Mouse (Mus musculus) MEL (cell line): ENCODE measurements at regions not wholly inside any gene's neighbourhood (a gene's known extent, or its start where the extent isn't known, plus 50 kb on each side); places are given as distances from the start of the nearest gene placed in this dataset.

Experiments
- DNase-seq: peaks from one replicate; pipeline ENCODE4 v3.0.0; 2011; ENCODE audit warnings: low read depth, low spot score
- H3K27ac ChIP-seq: 2 replicates; pipeline ENCODE4 v1.5.1; 2012; ENCODE audit warnings: low read depth, mild to moderate bottlenecking, control low read depth, low read length, moderate library complexity; ENCODE audit not compliant: control insufficient read depth
- H3K27me3 ChIP-seq, 2 experiments: fragments of 150-350 bp in 1 of 2; sonication (generic) in 1 of 2; 2 replicates each; pipeline ENCODE4 v1.6.1; 2012; ENCODE audit warnings: low read length in 2 of 2, mild to moderate bottlenecking in 2 of 2, improper control_type of control experiment in 1 of 2, moderate library complexity in 1 of 2; ENCODE audit not compliant: insufficient read depth in 2 of 2, control insufficient read depth in 1 of 2
- H3K36me3 ChIP-seq, 2 experiments: 2 replicates each; pipeline ENCODE4 v1.6.1; 2012 to 2014; ENCODE audit warnings: low read length in 2 of 2, improper control_type of control experiment in 1 of 2, inconsistent platforms in 1 of 2, mild to moderate bottlenecking in 1 of 2; ENCODE audit not compliant: insufficient read depth in 2 of 2, control insufficient read depth in 1 of 2
- H3K4me1 ChIP-seq, 2 experiments: fragments of 150-350 bp in 1 of 2; sonication (generic) in 1 of 2; 2 replicates each; pipeline ENCODE4 v1.6.1; 2012; ENCODE audit warnings: low read length in 2 of 2, improper control_type of control experiment in 1 of 2, mild to moderate bottlenecking in 1 of 2; ENCODE audit not compliant: insufficient read depth in 2 of 2, control insufficient read depth in 1 of 2
- H3K4me3 ChIP-seq, 2 experiments: fragments of 150-350 bp in 1 of 2; sonication (generic) in 1 of 2; 2 replicates each; pipeline ENCODE4 v1.5.1; 2012; ENCODE audit warnings: low read depth in 2 of 2, low read length in 2 of 2, mild to moderate bottlenecking in 2 of 2, moderate library complexity in 2 of 2, control low read depth in 1 of 2, improper control_type of control experiment in 1 of 2; ENCODE audit not compliant: control insufficient read depth in 1 of 2, insufficient read depth in 1 of 2
- H3K79me2 ChIP-seq: 2 replicates; pipeline ENCODE4 v1.6.1; 2012; ENCODE audit warnings: mild to moderate bottlenecking, low read length, moderate library complexity; ENCODE audit not compliant: control insufficient read depth, poor library complexity, insufficient read depth
- H3K9ac ChIP-seq: 2 replicates; pipeline ENCODE4 v1.6.1; 2012; ENCODE audit warnings: low read depth, mild to moderate bottlenecking, control low read depth, low read length, moderate library complexity; ENCODE audit not compliant: control insufficient read depth, poor library complexity, severe bottlenecking
- H3K9me3 ChIP-seq: fragments of 150-350 bp; sonication (generic); replicated peaks from 2 replicates; pipeline ENCODE4 v1.6.1; 2012; ENCODE audit warnings: mild to moderate bottlenecking, low read length, improper control_type of control experiment, moderate library complexity; ENCODE audit not compliant: insufficient read depth
- CHD1 ChIP-seq: IDR thresholded peaks from 2 replicates; pipeline ENCODE4 v1.6.1; 2012; ENCODE audit warnings: low read depth, mild to moderate bottlenecking, inconsistent platforms, low read length, improper control_type of control experiment
- CTCF ChIP-seq, 3 experiments: IDR thresholded peaks in 2 of 3; conservative IDR thresholded peaks in 1 of 3; 2 replicates each; pipeline ENCODE4 v1.5.1; 2011 to 2012; ENCODE audit warnings: low read length in 3 of 3, low read depth in 2 of 3, mild to moderate bottlenecking in 2 of 3, improper control_type of control experiment in 1 of 3, inconsistent platforms in 1 of 3, mixed read lengths in 1 of 3, moderate library complexity in 1 of 3; ENCODE audit not compliant: control insufficient read depth in 1 of 3, insufficient read depth in 1 of 3, poor library complexity in 1 of 3, severe bottlenecking in 1 of 3
- E2F4 ChIP-seq: IDR thresholded peaks from 2 replicates; pipeline ENCODE4 v1.6.1; 2011; ENCODE audit warnings: low read depth, low read length, improper control_type of control experiment, borderline replicate concordance
- ELF1 ChIP-seq: IDR thresholded peaks from 2 replicates; pipeline ENCODE4 v1.6.1; 2014; ENCODE audit warnings: low read depth, mild to moderate bottlenecking, inconsistent platforms, low read length, improper control_type of control experiment, moderate library complexity
- EP300 ChIP-seq, 2 experiments: IDR thresholded peaks; 2 replicates each; pipeline ENCODE4 v1.6.1; 2011; ENCODE audit warnings: improper control_type of control experiment in 2 of 2, low read length in 2 of 2, low read depth in 1 of 2, mild to moderate bottlenecking in 1 of 2
- ETS1 ChIP-seq: IDR thresholded peaks from 2 replicates; pipeline ENCODE4 v1.6.1; 2012; ENCODE audit warnings: low read depth, mild to moderate bottlenecking, inconsistent platforms, low read length, improper control_type of control experiment, moderate library complexity
- GABPA ChIP-seq: IDR thresholded peaks from 2 replicates; pipeline ENCODE4 v1.6.1; 2012; ENCODE audit warnings: low read depth, mild to moderate bottlenecking, inconsistent platforms, low read length, improper control_type of control experiment, moderate library complexity
- GATA1 ChIP-seq: IDR thresholded peaks from 2 replicates; pipeline ENCODE4 v1.6.1; 2011; ENCODE audit warnings: low read depth, low read length, improper control_type of control experiment
- MAFK ChIP-seq: IDR thresholded peaks from 2 replicates; pipeline ENCODE4 v1.6.1; 2011; ENCODE audit warnings: low read depth, mild to moderate bottlenecking, low read length, improper control_type of control experiment, borderline replicate concordance
- MAX ChIP-seq: IDR thresholded peaks from 2 replicates; pipeline ENCODE4 v1.6.1; 2011; ENCODE audit warnings: low read length, improper control_type of control experiment
- MEF2A ChIP-seq: IDR thresholded peaks from 2 replicates; pipeline ENCODE4 v1.6.1; 2014; ENCODE audit warnings: low read depth, mild to moderate bottlenecking, inconsistent platforms, low read length, improper control_type of control experiment; ENCODE audit not compliant: poor library complexity, insufficient replicate concordance, severe bottlenecking; ENCODE audit errors: extremely low read depth
- POLR2A ChIP-seq, 2 experiments: IDR thresholded peaks; 2 replicates each; pipeline ENCODE4 v1.6.1; 2011 to 2012; ENCODE audit warnings: low read length in 2 of 2, mild to moderate bottlenecking in 2 of 2, control low read depth in 1 of 2, improper control_type of control experiment in 1 of 2, low read depth in 1 of 2, moderate library complexity in 1 of 2; ENCODE audit not compliant: control insufficient read depth in 1 of 2, insufficient read depth in 1 of 2, poor library complexity in 1 of 2
- RAD21 ChIP-seq: IDR thresholded peaks from 2 replicates; pipeline ENCODE4 v1.6.1; 2011; ENCODE audit warnings: mild to moderate bottlenecking, low read depth, low read length, improper control_type of control experiment
- SIN3A ChIP-seq: IDR thresholded peaks from 2 replicates; pipeline ENCODE4 v1.6.1; 2012; ENCODE audit warnings: low read length, improper control_type of control experiment, inconsistent platforms
- SMC3 ChIP-seq: IDR thresholded peaks from 2 replicates; pipeline ENCODE4 v1.6.1; 2011; ENCODE audit warnings: low read depth, low read length, improper control_type of control experiment
- TAL1 ChIP-seq: IDR thresholded peaks from 2 replicates; pipeline ENCODE4 v1.6.1; 2012; ENCODE audit warnings: mild to moderate bottlenecking, inconsistent platforms, low read length, moderate library complexity, mixed read lengths
- USF1 ChIP-seq: IDR thresholded peaks from 2 replicates; pipeline ENCODE4 v1.6.1; 2014; ENCODE audit warnings: low read depth, mild to moderate bottlenecking, inconsistent platforms, low read length, improper control_type of control experiment, moderate library complexity
- USF2 ChIP-seq, 2 experiments: IDR thresholded peaks; 2 replicates each; pipeline ENCODE4 v1.6.1; 2011 to 2012; ENCODE audit warnings: improper control_type of control experiment in 2 of 2, low read length in 2 of 2, borderline replicate concordance in 1 of 2, inconsistent platforms in 1 of 2, low read depth in 1 of 2, mild to moderate bottlenecking in 1 of 2; ENCODE audit not compliant: insufficient read depth in 1 of 2

DNA sequence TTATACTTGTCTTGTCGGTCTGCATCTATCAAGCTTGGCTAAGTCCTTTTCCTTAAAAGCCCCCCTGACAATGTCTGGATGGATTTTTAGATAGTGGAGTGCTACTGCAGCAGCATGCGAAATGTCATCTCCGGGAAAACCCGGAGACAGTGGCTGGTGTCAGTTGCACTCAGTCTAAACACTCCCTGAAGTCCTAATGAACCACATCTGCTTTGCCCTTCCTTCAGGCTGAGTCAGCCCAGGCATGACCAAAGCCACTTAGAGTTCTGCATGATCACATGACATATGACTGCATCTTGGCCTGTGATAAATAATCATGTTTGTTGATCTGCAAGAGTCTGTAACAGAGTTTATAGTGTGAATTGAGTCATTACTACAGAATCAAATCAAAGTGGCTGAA, 255.7 kb upstream of the Sall1 start:
- no peak for TF ChIP-seq USF1
- TF ChIP-seq USF2 (IDR thresholded peaks at IDR 0.05; ENCODE audit: borderline replicate concordance in 1 of 2, insufficient read depth in 1 of 2, low read depth in 1 of 2, low read length in 2 of 2) = no peak
- no peak for TF ChIP-seq ETS1
- no peak for TF ChIP-seq MAX
- no peak for TF ChIP-seq GABPA
- Histone ChIP-seq H3K9ac (no peak overlapping the region), H3K4me3 (no peak overlapping the region), H3K79me2 (no peaks in the 10 kb centered on the region), H3K27ac (no peak overlapping the region), H3K4me1 (no peaks in the 10 kb centered on the region), H3K36me3 (no peaks in the 10 kb centered on the region), H3K27me3 (no peaks in the 10 kb centered on the region), H3K9me3 (no peaks in the 10 kb centered on the region)
- no peak for DNase-seq

DNA sequence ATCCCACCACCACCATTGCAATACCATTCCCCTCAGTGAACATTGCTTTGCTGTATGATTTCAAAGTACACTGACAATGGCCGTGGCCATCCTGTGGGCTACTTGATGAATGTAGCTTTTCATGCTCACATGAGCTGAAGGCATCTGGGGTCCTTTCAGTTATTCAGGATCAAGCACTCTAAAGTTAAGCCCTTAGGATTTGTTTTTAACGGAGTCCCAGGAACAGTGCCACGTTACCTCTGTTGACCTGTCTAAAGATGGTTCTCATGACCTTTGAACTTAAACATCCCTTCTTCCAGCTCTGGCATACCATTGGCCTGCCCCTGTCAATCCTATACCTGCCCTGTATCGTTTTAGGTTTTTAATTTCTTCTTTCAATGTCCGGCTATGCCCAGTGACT, 251.7 kb upstream of the Sall1 start:
- no peaks in the 10 kb centered on the region for H3K36me3 ChIP-seq
- no peak overlapping the region for H3K9ac ChIP-seq
- H3K4me1 ChIP-seq = no peaks in the 10 kb centered on the region
- no peak for DNase-seq
- no peak for TF ChIP-seq POLR2A (IDR thresholded peaks at IDR 0.05; ENCODE audit: control insufficient read depth in 1 of 2, insufficient read depth in 1 of 2, low read depth in 1 of 2, low read length in 2 of 2, poor library complexity in 1 of 2)
- TF ChIP-seq CHD1 = no peak
- TF ChIP-seq MEF2A = no peak
- TF ChIP-seq E2F4 = no peak
- TF ChIP-seq SIN3A = no peak
- no peak for TF ChIP-seq TAL1
- TF ChIP-seq SMC3 = no peak
- TF ChIP-seq CTCF (IDR thresholded peaks at IDR 0.05 in 2 of 3, conservative IDR thresholded peaks at IDR 0.05 in 1 of 3; ENCODE audit: control insufficient read depth in 1 of 3, insufficient read depth in 1 of 3, low read depth in 2 of 3, low read length in 3 of 3, poor library complexity in 1 of 3, severe bottlenecking in 1 of 3) = no peak
- no peak for TF ChIP-seq GABPA
- no peak for TF ChIP-seq EP300 (IDR thresholded peaks at IDR 0.05; ENCODE audit: low read depth in 1 of 2, low read length in 2 of 2)
- no peak for TF ChIP-seq ETS1
- TF ChIP-seq GATA1 = no peak
- no peak for TF ChIP-seq RAD21
- no peak for TF ChIP-seq ELF1
- no peak for TF ChIP-seq MAFK
- TF ChIP-seq, all 39 proteins: peak for 0
- H3K4me3 ChIP-seq = no peak overlapping the region
- no peaks in the 10 kb centered on the region for H3K79me2 ChIP-seq
- H3K27me3 ChIP-seq = no peaks in the 10 kb centered on the region
- H3K27ac ChIP-seq = no peak overlapping the region
- no peaks in the 10 kb centered on the region for H3K9me3 ChIP-seq
